Mouse (Mus musculus) G1E (cell line): ENCODE measurements around the gene Dusp14. TPM values are rescaled to one million over a fixed set of nuclear protein-coding genes. Genes with fewer than 3 reads are reported as not detected.

Source experiments
- ATAC-seq: 2 replicates; pipeline ENCODE4 v1.8.0; 2016; ENCODE audit warnings: mild to moderate bottlenecking; ENCODE audit not compliant: insufficient number of reproducible peaks, poor library complexity, low FRiP score, severe bottlenecking; ENCODE audit errors: extremely low read depth
- DNase-seq: peaks from one replicate; pipeline ENCODE4 v3.0.0; 2012; ENCODE audit warnings: low spot score
- H3K27me3 ChIP-seq: 2 replicates; pipeline ENCODE4 v1.6.1; 2012; ENCODE audit warnings: mild to moderate bottlenecking, low read length, inconsistent platforms; ENCODE audit not compliant: insufficient read depth
- H3K36me3 ChIP-seq: replicated peaks from 2 replicates; pipeline ENCODE3; 2012; ENCODE audit warnings: mild to moderate bottlenecking, inconsistent platforms
- H3K4me1 ChIP-seq: 2 replicates; pipeline ENCODE4 v1.6.1; 2012; ENCODE audit warnings: low read depth, low read length, inconsistent platforms, mixed read lengths; ENCODE audit not compliant: insufficient read depth
- H3K4me3 ChIP-seq: 2 replicates; pipeline ENCODE4 v1.5.1; 2012; ENCODE audit warnings: low read depth, mild to moderate bottlenecking, inconsistent platforms, low read length, moderate library complexity, mixed read lengths
- H3K9me3 ChIP-seq: replicated peaks from 2 replicates; pipeline ENCODE4 v1.6.1; 2012; ENCODE audit warnings: inconsistent platforms
- CTCF ChIP-seq: IDR thresholded peaks from 2 replicates; pipeline ENCODE4 v1.5.1; 2012; ENCODE audit warnings: low read depth, low read length, inconsistent platforms, mixed read lengths
- GATA1 ChIP-seq: IDR thresholded peaks from 2 replicates; pipeline ENCODE4 v1.6.1; 2012; ENCODE audit warnings: borderline replicate concordance, low read length, inconsistent platforms, mixed read lengths
- GATA2 ChIP-seq: IDR thresholded peaks from 2 replicates; pipeline ENCODE4 v1.6.1; 2012; ENCODE audit warnings: low read depth, low read length, inconsistent platforms, borderline replicate concordance
- POLR2AphosphoS5 ChIP-seq: IDR thresholded peaks from 2 replicates; pipeline ENCODE4 v1.6.1; 2012; ENCODE audit warnings: low read depth, low read length, inconsistent platforms; ENCODE audit not compliant: insufficient replicate concordance
- TAL1 ChIP-seq: conservative IDR thresholded peaks from 2 replicates; pipeline ENCODE4 v1.6.1; 2012; ENCODE audit warnings: low read depth, low read length, inconsistent platforms, mixed read lengths
- polyA plus RNA-seq: library from polyadenylated mRNA; stranded (reverse); fragments of >175 nt; gene quantifications from 2 replicates; pipeline ENCODE4 v1.2.3, GENCODE M21; 2012
- total RNA-seq, 2 experiments: library from RNA; stranded (forward) in 1 of 2; stranded (reverse) in 1 of 2; fragments of 200-1000 nt in 1 of 2; fragments of >200 nt in 1 of 2; fragmentation: Nextera tagmentation in 1 of 2; gene quantifications; 2 replicates each; pipeline ENCODE4 v1.2.3; 2014 to 2017

Gene Dusp14
- total RNA-seq (2014; fragmentation: Nextera tagmentation) (not detected in 2 replicates), total RNA-seq (2017) (0.17 TPM in 1 of 2 replicates, not detected in the other), polyA plus RNA-seq (not detected in 2 replicates)

GRCm38 (mm10) chr11:84069034-84069370 lies at the start of gene Dusp14:
Dusp14 (minus strand) TSS chr11:84069261.
- Histone ChIP-seq H3K4me3 (no peak within 1 kb of the TSS), H3K36me3 (no peaks in the 10 kb centered on the region), H3K9me3 (no peaks in the 10 kb centered on the region), H3K4me1 (no peaks in the 10 kb centered on the region), H3K27me3 (peaks cover 51% of the 10 kb centered on the region)
- DNase-seq (no peak), ATAC-seq (no peak)
- TF ChIP-seq POLR2AphosphoS5 (no peak), GATA1 (no peak), GATA2 (no peak), TAL1 (no peak), CTCF (no peak)

DNA sequence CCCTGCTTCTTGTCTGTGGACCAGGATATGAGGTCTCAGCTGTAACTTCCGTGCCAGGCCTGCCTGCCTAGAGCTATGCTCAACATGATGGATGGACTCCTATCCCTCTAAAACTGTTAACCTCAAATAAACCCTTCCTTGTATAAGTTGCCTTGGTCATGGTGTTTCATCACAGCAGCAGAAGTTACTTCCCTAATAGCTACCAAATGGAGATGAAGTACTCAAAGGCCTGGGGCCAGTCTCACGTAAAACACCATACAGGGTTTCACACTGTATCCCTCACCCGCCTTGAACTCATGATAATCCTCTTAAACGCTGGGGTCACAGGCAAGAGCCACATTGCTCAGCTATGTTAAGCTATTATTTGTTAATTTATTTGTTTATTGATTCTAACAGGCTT lies 48.4 kb upstream of the Dusp14 start:
- H3K36me3 ChIP-seq = peaks cover 83% of the 10 kb centered on the region
- H3K4me1 ChIP-seq = peaks cover 8% of the 10 kb centered on the region
- TF ChIP-seq GATA2 = no peak
- TF ChIP-seq GATA1 = no peak
- no peak for TF ChIP-seq CTCF
- no peak for TF ChIP-seq TAL1
- no peak for TF ChIP-seq POLR2AphosphoS5

GRCm38 (mm10) chr11:84116221-84116620 lies 47.2 kb upstream of the Dusp14 start:
- no peak for DNase-seq
- ATAC-seq = no peak
- peaks cover 9% of the 10 kb centered on the region for H3K4me1 ChIP-seq
- H3K4me3 ChIP-seq = no peak overlapping the region
- peaks cover 79% of the 10 kb centered on the region for H3K36me3 ChIP-seq
- H3K27me3 ChIP-seq = no peaks in the 10 kb centered on the region
- TF ChIP-seq GATA2 (no peak), POLR2AphosphoS5 (no peak), TAL1 (no peak), CTCF (no peak), GATA1 (no peak)
- no peaks in the 10 kb centered on the region for H3K9me3 ChIP-seq

More for the DNA sequence above, 48.4 kb upstream of the Dusp14 start:
- DNase-seq = no peak
- H3K9me3 ChIP-seq = no peaks in the 10 kb centered on the region
- no peak overlapping the region for H3K4me3 ChIP-seq
- H3K27me3 ChIP-seq = no peaks in the 10 kb centered on the region
- ATAC-seq = no peak

DNA sequence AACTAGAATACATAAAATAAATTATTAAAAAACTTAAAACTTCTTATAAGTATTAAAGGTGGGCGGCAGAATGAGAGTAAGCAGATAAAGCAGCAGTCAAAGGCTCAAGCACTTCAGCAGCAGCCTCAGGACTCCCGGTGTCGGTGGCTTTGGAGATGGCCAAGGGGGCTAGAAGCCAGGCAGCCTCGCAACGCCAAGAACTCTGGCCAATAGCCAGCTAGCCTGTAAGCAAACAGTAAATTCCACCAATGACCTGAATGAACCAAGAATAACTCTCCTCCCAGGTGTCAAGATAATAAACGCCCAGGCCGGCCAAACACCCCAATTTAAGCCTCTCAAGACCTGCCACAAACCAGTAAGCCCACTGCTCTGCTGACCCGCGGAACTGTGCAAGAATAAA lies 46.6 kb upstream of the Dusp14 start:
- peaks cover 77% of the 10 kb centered on the region for H3K36me3 ChIP-seq
- no peak for ATAC-seq
- H3K4me1 ChIP-seq = peaks cover 9% of the 10 kb centered on the region
- no peak for DNase-seq
- TF ChIP-seq GATA2 (no peak), TAL1 (no peak), GATA1 (no peak), POLR2AphosphoS5 (no peak), CTCF (no peak)
- no peaks in the 10 kb centered on the region for H3K27me3 ChIP-seq
- no peak overlapping the region for H3K4me3 ChIP-seq
- H3K9me3 ChIP-seq = no peaks in the 10 kb centered on the region

DNA sequence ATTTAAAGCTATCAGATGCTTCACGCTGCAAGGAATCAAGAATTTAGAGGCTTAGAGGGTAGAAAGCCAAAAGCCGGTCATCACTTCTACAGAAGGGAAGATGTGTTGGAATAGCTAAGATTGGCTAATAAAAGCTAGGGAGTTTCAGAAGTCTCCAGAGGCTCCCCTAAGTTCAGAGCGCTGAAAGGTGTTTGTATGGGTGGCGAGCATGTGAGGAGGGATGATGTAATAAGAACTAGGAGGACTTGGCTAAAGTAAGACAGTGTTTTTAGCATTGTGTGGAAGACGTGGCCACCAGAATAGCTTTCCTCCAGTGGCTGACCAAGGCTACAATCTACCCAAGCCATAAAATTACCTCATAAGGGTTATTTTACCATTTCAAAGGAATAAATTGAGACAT lies 44.6 kb upstream of the Dusp14 start:
- peaks cover 9% of the 10 kb centered on the region for H3K4me1 ChIP-seq
- DNase-seq (no peak), ATAC-seq (no peak)
- H3K9me3 ChIP-seq = no peaks in the 10 kb centered on the region
- H3K27me3 ChIP-seq = no peaks in the 10 kb centered on the region
- no peak for TF ChIP-seq POLR2AphosphoS5
- H3K36me3 ChIP-seq = peaks cover 73% of the 10 kb centered on the region
- no peak overlapping the region for H3K4me3 ChIP-seq

DNA sequence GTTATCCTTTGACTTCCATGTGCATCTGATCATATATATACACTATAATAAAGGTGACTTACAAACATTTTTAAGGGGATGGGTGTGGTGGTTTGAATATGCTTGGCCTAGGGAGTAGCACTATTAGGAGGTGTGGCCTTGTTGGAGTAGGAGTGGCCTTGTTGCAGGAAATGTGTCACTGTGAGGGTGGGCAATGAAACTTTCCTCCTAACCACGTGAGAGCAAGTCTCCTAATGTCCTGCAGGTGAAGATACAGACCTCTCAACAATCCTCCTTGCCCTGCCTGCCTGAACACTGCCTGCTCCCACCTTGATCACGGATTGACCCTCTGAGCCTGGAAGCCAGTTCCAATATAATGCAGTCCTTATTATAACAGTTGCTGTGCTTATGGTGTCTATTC lies 38.1 kb upstream of the Dusp14 start:
- Histone ChIP-seq H3K4me3 (no peak overlapping the region), H3K36me3 (peaks cover 86% of the 10 kb centered on the region), H3K4me1 (peaks cover 2% of the 10 kb centered on the region; the same call in 1 of the 2 replicates), H3K9me3 (no peaks in the 10 kb centered on the region), H3K27me3 (no peaks in the 10 kb centered on the region)
- DNase-seq (no peak), ATAC-seq (no peak)
- no peak for TF ChIP-seq GATA2
- TF ChIP-seq CTCF = no peak
- TF ChIP-seq POLR2AphosphoS5 = no peak
- TF ChIP-seq GATA1 = no peak
- no peak for TF ChIP-seq TAL1

DNA sequence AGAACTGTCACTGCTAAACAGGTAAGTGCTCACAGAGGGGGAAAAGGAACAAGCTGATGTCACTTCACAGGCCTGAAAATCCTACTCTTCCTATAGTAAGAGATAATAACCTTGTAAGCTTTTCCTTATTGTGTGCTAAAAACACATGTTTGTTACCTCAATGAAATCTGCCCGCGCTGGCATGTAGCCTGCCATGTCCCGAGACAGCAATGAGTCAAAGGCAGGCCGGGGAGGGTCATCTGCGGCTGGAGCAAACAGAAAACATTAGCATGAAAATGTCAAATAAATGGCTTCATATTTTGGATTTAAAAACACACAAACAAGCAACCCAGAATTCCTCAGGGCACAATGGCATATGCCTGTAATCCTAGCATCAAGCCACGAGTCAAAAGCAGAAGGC lies 35.0 kb upstream of the Dusp14 start:
- ATAC-seq (no peak), DNase-seq (no peak)
- H3K4me3 ChIP-seq = no peak overlapping the region
- no peaks in the 10 kb centered on the region for H3K27me3 ChIP-seq
- H3K4me1 ChIP-seq = peaks cover 2% of the 10 kb centered on the region; the same call in 1 of the 2 replicates
- no peaks in the 10 kb centered on the region for H3K9me3 ChIP-seq
- peaks cover 91% of the 10 kb centered on the region for H3K36me3 ChIP-seq
- no peak for TF ChIP-seq POLR2AphosphoS5
